Mouse (Mus musculus) heart, postnatal 0 days (tissue): ENCODE measurements at regions not wholly inside any gene's neighbourhood (a gene's known extent, or its start where the extent isn't known, plus 50 kb on each side); places are given as distances from the start of the nearest gene placed in this dataset.

ENCODE experiments used
- ATAC-seq: fragments of 200-750 bp; cut with Nextera tagmentation; 2 replicates; pipeline ENCODE4 v1.8.0; 2017; ENCODE audit warnings: low read depth, moderate number of reproducible peaks, moderate library complexity; ENCODE audit not compliant: insufficient read depth
- DNase-seq: peaks from one replicate; pipeline ENCODE4 v3.0.0-alpha.2; 2016; ENCODE audit warnings: low spot score
- H3K27ac ChIP-seq: fragments of 300-500 bp; sonication (generic); 2 replicates; pipeline ENCODE4 v1.5.1; 2014; ENCODE audit warnings: low read depth, mild to moderate bottlenecking
- H3K27me3 ChIP-seq: fragments of 300-500 bp; sonication (generic); 2 replicates; pipeline ENCODE4 v1.6.1; 2014; ENCODE audit warnings: low read length, mixed read lengths; ENCODE audit not compliant: control insufficient read depth, insufficient read depth
- H3K36me3 ChIP-seq: fragments of 300-500 bp; sonication (generic); replicated peaks from 2 replicates; pipeline ENCODE4 v1.6.1; 2014; ENCODE audit warnings: low read length, mixed read lengths; ENCODE audit not compliant: control insufficient read depth, insufficient read depth
- H3K4me1 ChIP-seq: fragments of 300-500 bp; sonication (generic); 2 replicates; pipeline ENCODE4 v1.6.1; 2014; ENCODE audit warnings: antibody characterized with exemption; ENCODE audit not compliant: control insufficient read depth, insufficient read depth
- H3K4me2 ChIP-seq: fragments of 300-500 bp; sonication (generic); 2 replicates; pipeline ENCODE4 v1.6.1; 2014; ENCODE audit warnings: low read depth, mild to moderate bottlenecking, low read length, moderate library complexity
- H3K4me3 ChIP-seq: fragments of 300-500 bp; sonication (generic); 2 replicates; pipeline ENCODE4 v1.5.1; 2014; ENCODE audit warnings: low read depth, low read length
- H3K9ac ChIP-seq: fragments of 300-500 bp; sonication (generic); replicated peaks from 2 replicates; pipeline ENCODE4 v1.6.1; 2014; ENCODE audit warnings: low read depth, low read length, mixed read lengths
- H3K9me3 ChIP-seq: fragments of 300-500 bp; sonication (generic); replicated peaks from 2 replicates; pipeline ENCODE4 v1.6.1; 2016; ENCODE audit warnings: low read length; ENCODE audit not compliant: control insufficient read depth
- CTCF ChIP-seq: IDR thresholded peaks from 2 replicates; pipeline ENCODE4 v1.5.1; 2016; ENCODE audit warnings: antibody characterized with exemption, control low read depth, low read depth
- EP300 ChIP-seq: IDR thresholded peaks from 2 replicates; pipeline ENCODE4 v1.6.1; 2016; ENCODE audit warnings: antibody characterized with exemption, low read depth
- WGBS: fragments of 180-500 bp; shearing (Covaris S2); extraction: QIAGEN DNeasy Blood & Tissue Kit; methylation state at CpG from one replicate; pipeline ENCODE4 v1.1.7; 2014; 5-methylcytosine and 5-hydroxymethylcytosine counted together

DNA sequence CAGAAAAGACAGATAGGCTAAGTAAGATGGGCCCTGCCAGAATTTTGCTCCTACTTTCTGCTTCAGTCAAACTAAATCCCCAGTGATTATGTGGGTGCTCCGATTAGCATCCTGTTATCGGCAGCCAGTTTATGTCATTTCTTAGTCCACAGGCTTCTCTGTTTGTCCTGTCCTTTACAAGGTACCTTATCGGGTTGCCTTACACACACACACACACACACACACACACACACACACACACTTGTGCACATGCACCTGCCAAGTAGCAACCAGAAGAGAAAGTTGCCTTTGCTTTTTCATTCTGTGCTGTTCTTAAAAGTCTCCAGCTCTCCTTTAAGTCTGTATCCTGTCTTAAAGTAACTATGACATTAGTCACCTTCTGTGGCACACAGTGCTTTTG is 235.8 kb upstream of the Ankrd55 start:
- Histone ChIP-seq H3K9me3 (no peaks in the 10 kb centered on the region), H3K4me3 (no peak overlapping the region), H3K27ac (no peak overlapping the region), H3K27me3 (no peaks in the 10 kb centered on the region), H3K4me1 (no peaks in the 10 kb centered on the region), H3K4me2 (no peak overlapping the region), H3K9ac (no peak overlapping the region), H3K36me3 (no peaks in the 10 kb centered on the region)
- DNase-seq (peak; percentile 18), ATAC-seq (no peak)
- 66% methylated on average over 3 of the region's 3 CpGs for WGBS
- TF ChIP-seq EP300, result no peak
- TF ChIP-seq CTCF, result no peak

DNA sequence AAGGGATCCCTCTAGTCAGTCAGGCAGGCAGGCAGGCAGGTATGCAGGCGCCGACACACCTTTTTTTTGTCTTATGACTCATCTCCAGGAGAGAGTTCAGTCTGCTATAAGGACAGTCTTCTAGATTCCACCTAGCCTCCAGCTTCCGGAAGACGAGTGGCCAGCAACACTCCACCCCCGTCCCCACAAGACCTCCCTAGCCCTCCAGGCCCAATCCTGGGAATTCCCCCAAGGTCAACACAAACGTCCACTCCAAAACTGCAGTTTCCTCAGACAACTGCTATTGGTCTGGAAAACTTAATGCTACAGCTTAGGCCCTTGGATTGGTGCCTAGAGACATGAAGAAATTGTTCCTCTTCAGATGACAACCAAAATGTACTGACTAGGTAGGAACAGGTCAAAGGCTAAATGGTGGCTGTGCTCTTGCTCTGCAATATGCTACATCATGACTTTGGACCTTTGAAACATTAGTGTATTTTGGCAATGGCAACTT is 233.3 kb upstream of the Ankrd55 start:
- DNase-seq, result peak; percentile 21
- TF ChIP-seq CTCF (no peak), EP300 (no peak)
- H3K4me2 ChIP-seq, result no peak overlapping the region
- H3K9me3 ChIP-seq, result no peaks in the 10 kb centered on the region
- H3K4me1 ChIP-seq, result no peaks in the 10 kb centered on the region
- H3K27ac ChIP-seq, result no peak overlapping the region
- no peak overlapping the region for H3K4me3 ChIP-seq
- H3K9ac ChIP-seq, result no peak overlapping the region
- ATAC-seq, result no peak
- no peaks in the 10 kb centered on the region for H3K36me3 ChIP-seq
- H3K27me3 ChIP-seq, result no peaks in the 10 kb centered on the region
- 61% methylated on average over 6 of the region's 6 CpGs for WGBS

- DNase-seq (no peak), ATAC-seq (no peak)
- WGBS, result 43% methylated on average over 11 of the region's 11 CpGs
- Histone ChIP-seq H3K4me1 (no peaks in the 10 kb centered on the region), H3K9me3 (no peaks in the 10 kb centered on the region), H3K4me2 (peak overlapping the region; percentile 18; the same call in 1 of the 2 replicates), H3K9ac (no peak overlapping the region), H3K27ac (no peak overlapping the region), H3K4me3 (no peak overlapping the region), H3K36me3 (no peaks in the 10 kb centered on the region), H3K27me3 (no peaks in the 10 kb centered on the region)
- TF ChIP-seq EP300 (no peak), CTCF (no peak)
Observed at GRCm38 (mm10) chr13:112058218-112058617, 230.0 kb upstream of the Ankrd55 start.

- TF ChIP-seq EP300, result no peak
- TF ChIP-seq CTCF, result no peak
- WGBS, result 73% methylated on average over 6 of the region's 6 CpGs
- H3K36me3 ChIP-seq, result no peaks in the 10 kb centered on the region
Observed at GRCm38 (mm10) chr13:112058771-112059170, 229.5 kb upstream of the Ankrd55 start.

GRCm38 (mm10) chr13:112062024-112062423 is 226.2 kb upstream of the Ankrd55 start:
- 83% methylated on average over 8 of the region's 8 CpGs for WGBS
- no peak for DNase-seq

More at GRCm38 (mm10) chr13:112058771-112059170, 229.5 kb upstream of the Ankrd55 start:
- no peak overlapping the region for H3K27ac ChIP-seq
- DNase-seq (no peak), ATAC-seq (no peak)
- no peak overlapping the region for H3K9ac ChIP-seq
- H3K4me1 ChIP-seq, result no peaks in the 10 kb centered on the region
- no peaks in the 10 kb centered on the region for H3K9me3 ChIP-seq
- no peak overlapping the region for H3K4me3 ChIP-seq
- no peaks in the 10 kb centered on the region for H3K27me3 ChIP-seq
- H3K4me2 ChIP-seq, result no peak overlapping the region

DNA sequence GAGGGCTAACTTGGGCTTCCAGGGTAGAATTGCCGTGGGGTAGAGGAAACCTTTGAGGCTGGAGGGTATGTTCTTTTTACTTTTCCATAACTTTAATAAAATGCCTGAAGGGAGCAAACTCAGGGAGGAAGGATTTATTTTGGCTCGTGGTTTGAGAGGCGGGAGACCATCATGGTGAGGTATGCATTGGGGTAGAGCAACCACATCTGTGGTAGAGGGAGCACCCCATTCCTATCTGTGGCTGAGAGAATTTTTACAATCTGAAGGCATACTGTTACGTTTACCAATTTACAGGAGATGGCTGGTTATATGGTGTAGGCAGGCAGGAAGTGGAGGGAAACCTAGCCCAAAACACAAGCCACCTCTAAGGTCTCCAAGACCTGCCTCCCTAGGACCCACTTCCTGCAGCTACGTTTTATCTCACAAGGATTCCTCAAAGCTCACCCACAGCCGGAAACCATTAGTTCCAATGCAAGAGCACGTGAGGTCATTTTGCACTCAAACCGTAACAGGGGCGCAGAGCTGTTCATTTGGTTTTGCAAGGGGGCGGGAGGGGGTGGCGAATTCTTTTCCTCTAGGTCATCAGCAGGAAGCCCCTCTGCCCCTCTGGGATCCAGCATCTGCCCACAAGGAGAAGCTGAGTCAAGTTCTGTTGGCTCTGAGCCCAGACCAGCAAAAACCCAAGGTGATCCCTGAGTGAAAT is 224.7 kb upstream of the Ankrd55 start:
- no peaks in the 10 kb centered on the region for H3K36me3 ChIP-seq
- H3K27ac ChIP-seq, result no peak overlapping the region
- DNase-seq (no peak), ATAC-seq (no peak)
- no peaks in the 10 kb centered on the region for H3K4me1 ChIP-seq
- no peaks in the 10 kb centered on the region for H3K9me3 ChIP-seq
- no peak overlapping the region for H3K9ac ChIP-seq
- H3K4me3 ChIP-seq, result no peak overlapping the region
- H3K4me2 ChIP-seq, result no peak overlapping the region
- TF ChIP-seq CTCF, result no peak
- 44% methylated on average over 11 of the region's 11 CpGs for WGBS
- H3K27me3 ChIP-seq, result no peaks in the 10 kb centered on the region

More at GRCm38 (mm10) chr13:112062024-112062423, 226.2 kb upstream of the Ankrd55 start:
- TF ChIP-seq EP300 (no peak), CTCF (no peak)
- Histone ChIP-seq H3K4me2 (no peak overlapping the region), H3K9me3 (no peaks in the 10 kb centered on the region), H3K27me3 (no peaks in the 10 kb centered on the region), H3K36me3 (no peaks in the 10 kb centered on the region), H3K9ac (no peak overlapping the region), H3K4me3 (no peak overlapping the region), H3K4me1 (no peaks in the 10 kb centered on the region), H3K27ac (no peak overlapping the region)
- ATAC-seq, result no peak
